Mouse (Mus musculus) myocyte (in vitro differentiated cells): ENCODE results near the gene Tnpo3.

Source experiments
- E2F4 ChIP-seq: IDR thresholded peaks from one replicate; pipeline ENCODE4 v1.6.1; 2011; ENCODE audit warnings: mild to moderate bottlenecking, control low read depth, moderate library complexity; ENCODE audit not compliant: insufficient read depth
- MAX ChIP-seq: IDR thresholded peaks from one replicate; pipeline ENCODE4 v1.6.1; 2011; ENCODE audit warnings: low read depth, mild to moderate bottlenecking, control low read depth
- MYOD1 ChIP-seq, 3 experiments: IDR thresholded peaks; one replicate each; pipeline ENCODE4 v1.6.1; 2011; ENCODE audit warnings: control low read depth in 2 of 3, low read depth in 2 of 3, mild to moderate bottlenecking in 2 of 3, moderate library complexity in 1 of 3; ENCODE audit not compliant: insufficient read length in 2 of 3, control insufficient read depth in 1 of 3
- POLR2A ChIP-seq: IDR thresholded peaks from one replicate; pipeline ENCODE4 v1.6.1; 2011; ENCODE audit warnings: low read depth, mild to moderate bottlenecking, control low read depth, moderate library complexity; ENCODE audit not compliant: insufficient read length
- POLR2AphosphoS2 ChIP-seq: IDR thresholded peaks from one replicate; pipeline ENCODE4 v1.6.1; 2011; ENCODE audit warnings: low read depth, control low read depth; ENCODE audit not compliant: insufficient read length
- TCF12 ChIP-seq: IDR thresholded peaks from one replicate; pipeline ENCODE4 v1.6.1; 2011; ENCODE audit warnings: mild to moderate bottlenecking, control low read depth; ENCODE audit not compliant: poor library complexity, insufficient read depth, severe bottlenecking
- TCF3 ChIP-seq: IDR thresholded peaks from one replicate; pipeline ENCODE4 v1.6.1; 2011; ENCODE audit warnings: low read depth, control low read depth; ENCODE audit not compliant: insufficient read length
- USF1 ChIP-seq: IDR thresholded peaks from one replicate; pipeline ENCODE4 v1.6.1; 2011; ENCODE audit warnings: low read depth, mild to moderate bottlenecking, control low read depth, moderate library complexity

- TF ChIP-seq USF1 (no peak), POLR2A (no peak), MAX (no peak), POLR2AphosphoS2 (no peak), MYOD1 (IDR thresholded peaks at IDR 0.05; ENCODE audit: control insufficient read depth in 1 of 3, insufficient read length in 2 of 3, low read depth in 2 of 3) (no peak), TCF12 (no peak), E2F4 (no peak), TCF3 (no peak)
Observed at GRCm38 (mm10) chr6:29506834-29507233, 102.9 kb downstream of the Tnpo3 start.
